Mouse (Mus musculus) left cerebral cortex, postnatal 4 days (tissue): ENCODE data around the gene Zfp869. TPM values are rescaled to one million over a fixed set of nuclear protein-coding genes. Genes with fewer than 3 reads are reported as not detected.
"Not testable (repeated sequence)": the region's sequence is repeated elsewhere in the genome, so short reads cannot be mapped to it uniquely, and the experiment has no call there.

Source experiments
- DNase-seq: peaks from one replicate; pipeline ENCODE4 v3.0.0-alpha.2; 2022
- intact Hi-C: fragments of 180-260 bp; cut with DNase I; formaldehyde crosslinking; loops from one replicate; pipeline ENCODE4 v1.15.1; 2025
- total RNA-seq, 2 experiments: library from RNA; stranded (reverse); gene quantifications; 2 replicates each; pipeline ENCODE4 v1.2.3; 2021

Zfp869 gene
- total RNA-seq = 10 to 100 TPM; 18.8 to 19.3 TPM

DNA sequence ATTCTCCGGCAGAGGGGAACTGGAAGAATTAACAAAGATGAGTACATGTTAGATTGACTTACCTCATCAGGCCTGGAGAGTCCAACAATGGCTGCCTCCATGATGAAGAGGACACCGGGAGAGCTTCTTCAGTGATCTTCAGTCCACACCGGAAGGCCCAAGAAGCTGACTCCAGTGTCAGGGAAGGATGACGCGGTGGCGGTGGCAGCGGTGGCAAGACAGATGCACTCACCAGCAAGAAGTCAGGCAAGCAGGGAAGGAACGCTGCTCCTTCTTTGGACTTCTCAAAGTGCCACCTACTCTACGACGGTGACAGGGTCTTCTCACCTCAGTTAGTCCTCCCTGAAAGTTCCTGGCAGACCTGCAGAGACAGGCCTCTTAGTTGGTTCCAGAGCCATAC lies at the start of gene Zfp869:
TSS of gene Zfp869 (minus strand) at position 101 of the 400 bp plus-strand sequence.
- DNase-seq, intact Hi-C loops: not testable (repeated sequence)

DNA sequence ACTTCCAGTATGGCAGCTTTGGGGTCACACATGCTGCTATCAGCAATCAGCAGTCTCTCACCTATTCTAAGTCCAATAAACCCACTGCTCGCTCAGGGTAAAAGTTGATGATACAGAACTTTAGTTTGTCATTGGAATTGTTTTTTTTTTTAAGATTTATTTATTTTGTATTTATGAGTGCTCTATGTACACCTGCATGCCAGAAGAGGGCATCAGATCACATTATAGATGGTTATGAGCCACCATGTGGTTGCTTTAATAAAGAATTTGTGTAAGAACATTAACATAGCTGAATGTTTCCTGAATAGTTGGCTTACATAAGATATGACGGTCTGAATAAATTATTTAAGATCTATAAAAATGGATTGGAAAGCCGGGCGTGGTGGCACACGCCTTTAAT lies 47.8 kb upstream of the Zfp869 start:
- DNase-seq = no peak
- intact Hi-C loops = no loop called here

DNA sequence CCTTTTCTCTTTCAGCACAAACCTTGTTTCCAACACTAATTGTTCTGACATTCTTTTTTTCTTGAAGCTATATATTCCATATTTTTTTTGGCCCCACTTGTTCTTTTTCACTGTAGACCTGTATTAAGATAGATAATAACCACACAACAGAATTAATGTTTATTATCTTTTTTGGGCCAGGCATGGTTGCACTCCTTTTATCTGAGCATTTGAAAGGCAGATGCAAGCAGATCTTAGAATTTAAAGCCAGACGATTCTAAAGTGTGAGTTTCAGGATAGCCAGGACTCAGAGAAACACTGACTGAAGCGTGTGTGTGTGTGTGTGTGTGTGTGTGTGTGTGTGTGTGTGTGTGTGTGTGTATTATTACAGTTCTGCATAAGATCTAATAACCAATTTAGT lies 41.9 kb upstream of the Zfp869 start:
- no peak for DNase-seq
- intact Hi-C loops = no loop called here

DNA sequence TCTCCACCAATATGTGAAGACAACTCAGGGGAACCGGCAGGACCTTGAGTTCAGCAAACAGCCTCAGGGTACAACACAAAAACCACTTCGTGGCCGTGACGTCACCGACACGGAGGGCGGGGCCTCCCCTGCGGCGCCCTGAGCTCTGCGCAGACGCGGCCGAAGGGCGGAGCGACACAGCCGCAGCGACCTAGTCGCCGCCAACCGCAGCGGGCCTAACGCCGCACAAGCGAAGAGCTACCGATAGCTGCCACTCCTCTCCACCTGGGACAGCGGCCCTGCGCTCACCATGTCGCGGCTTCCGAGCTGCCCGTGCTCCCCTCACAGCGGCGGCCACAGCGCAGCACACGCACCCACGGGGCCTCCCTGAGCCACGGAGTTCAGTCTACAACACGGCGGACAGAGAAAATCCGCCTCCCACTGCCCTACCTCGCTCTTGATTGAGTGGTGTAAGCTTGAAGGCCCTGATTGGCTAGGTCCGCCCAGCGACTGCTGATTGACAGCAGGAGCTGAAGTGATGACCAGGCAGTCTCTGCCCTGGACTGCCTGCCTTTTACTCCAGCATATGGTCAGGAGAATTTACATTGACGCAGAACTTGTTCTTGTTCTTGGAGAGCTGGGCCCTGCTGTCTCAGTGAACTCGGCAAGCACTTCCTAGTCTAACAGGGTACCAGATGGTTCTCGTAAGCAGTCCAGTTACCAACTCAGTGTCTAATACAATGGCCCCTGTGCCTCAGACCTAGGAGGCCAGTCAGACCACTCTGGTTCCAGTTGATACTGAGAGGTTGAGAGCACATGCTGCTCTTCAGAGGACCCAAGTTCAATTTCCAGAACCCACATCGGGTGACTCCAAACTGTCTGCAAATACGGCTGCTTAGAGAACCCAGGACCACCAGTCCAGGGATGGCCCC lies 39.3 kb upstream of the Zfp869 start, which contains the start of gene Zfp963:
TSS of gene Zfp963 (minus strand) at position 427 of the 911 bp plus-strand sequence.
- peak; percentile 95 for DNase-seq
- intact Hi-C loops = no loop called here

DNA sequence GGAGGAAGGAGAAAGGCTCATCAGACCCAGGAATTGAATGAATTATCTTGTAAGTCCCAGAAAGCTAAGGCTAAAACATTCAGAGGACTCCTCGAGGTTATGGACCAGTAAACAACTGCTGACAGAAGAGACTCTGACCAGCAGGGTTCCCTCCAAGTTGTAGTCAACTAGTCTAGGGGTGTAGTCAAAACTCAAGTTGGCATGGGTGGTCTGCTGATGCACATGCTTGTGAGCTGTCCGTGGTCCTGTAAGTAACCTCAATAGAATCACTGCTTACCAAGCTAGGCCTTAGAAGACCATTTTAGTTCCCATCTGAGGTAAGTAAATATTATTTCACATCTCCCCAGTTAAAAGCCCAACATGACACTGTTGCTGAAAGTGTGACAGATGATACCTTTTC lies 30.7 kb upstream of the Zfp869 start:
- DNase-seq = no peak
- intact Hi-C loops = no loop called here

DNA sequence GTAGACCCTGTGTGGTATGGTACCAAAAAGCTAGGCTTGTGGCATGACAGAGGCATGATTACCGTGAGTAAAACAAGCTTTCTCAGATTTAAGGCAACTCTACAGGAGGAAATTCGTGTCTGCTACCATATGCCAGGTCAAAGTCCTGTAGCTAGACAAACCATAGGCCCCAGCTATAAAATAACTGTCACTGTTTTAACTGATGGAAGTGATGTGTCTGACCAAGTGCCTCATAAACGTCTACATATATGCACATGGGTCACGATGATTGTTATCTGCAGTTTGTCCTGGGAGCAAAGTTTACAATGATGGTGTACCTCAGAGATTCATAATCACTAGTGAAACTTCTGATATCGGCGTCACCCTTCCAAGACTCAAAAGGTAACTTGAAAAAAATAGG lies 30.2 kb upstream of the Zfp869 start:
- no peak for DNase-seq
- intact Hi-C loops = no loop called here

DNA sequence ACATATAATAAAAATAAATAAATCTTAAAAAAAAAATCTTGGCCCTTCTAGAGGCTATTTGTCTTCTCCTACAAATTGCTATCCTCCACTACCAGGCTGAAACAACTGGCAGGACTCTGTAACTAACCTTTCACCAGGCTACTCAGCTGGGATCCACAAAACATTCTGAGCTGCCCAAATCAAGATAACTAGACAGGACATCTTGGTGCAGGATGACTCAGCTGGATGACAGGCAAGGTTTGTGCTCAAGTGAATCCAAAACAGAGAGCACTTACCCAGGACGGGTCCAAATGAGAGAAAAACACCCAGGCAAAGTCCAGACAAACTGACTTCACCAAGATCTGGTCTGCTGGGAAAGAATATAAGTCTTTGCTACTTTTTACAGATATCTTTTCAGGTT lies 25.0 kb upstream of the Zfp869 start:
- no peak for DNase-seq
- intact Hi-C loops = no loop called here

DNA sequence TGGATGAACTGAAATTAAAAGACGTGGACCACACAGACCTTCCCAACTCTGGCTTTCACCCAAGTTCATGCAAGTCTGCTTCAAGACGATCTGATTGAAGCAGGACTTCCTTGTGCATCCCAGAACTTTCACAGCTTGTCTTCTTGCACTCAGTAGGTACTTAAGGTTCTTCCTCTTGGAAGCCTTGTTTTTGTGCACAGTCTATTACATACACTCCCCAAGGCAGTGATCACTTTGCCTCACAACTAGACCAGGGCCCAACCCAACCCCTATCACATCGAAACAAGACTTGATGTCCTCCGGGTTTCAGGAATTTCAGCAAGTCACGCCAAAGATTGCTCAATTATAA lies 6.7 kb upstream of the Zfp869 start:
- no peak for DNase-seq
- intact Hi-C loops = no loop called here

DNA sequence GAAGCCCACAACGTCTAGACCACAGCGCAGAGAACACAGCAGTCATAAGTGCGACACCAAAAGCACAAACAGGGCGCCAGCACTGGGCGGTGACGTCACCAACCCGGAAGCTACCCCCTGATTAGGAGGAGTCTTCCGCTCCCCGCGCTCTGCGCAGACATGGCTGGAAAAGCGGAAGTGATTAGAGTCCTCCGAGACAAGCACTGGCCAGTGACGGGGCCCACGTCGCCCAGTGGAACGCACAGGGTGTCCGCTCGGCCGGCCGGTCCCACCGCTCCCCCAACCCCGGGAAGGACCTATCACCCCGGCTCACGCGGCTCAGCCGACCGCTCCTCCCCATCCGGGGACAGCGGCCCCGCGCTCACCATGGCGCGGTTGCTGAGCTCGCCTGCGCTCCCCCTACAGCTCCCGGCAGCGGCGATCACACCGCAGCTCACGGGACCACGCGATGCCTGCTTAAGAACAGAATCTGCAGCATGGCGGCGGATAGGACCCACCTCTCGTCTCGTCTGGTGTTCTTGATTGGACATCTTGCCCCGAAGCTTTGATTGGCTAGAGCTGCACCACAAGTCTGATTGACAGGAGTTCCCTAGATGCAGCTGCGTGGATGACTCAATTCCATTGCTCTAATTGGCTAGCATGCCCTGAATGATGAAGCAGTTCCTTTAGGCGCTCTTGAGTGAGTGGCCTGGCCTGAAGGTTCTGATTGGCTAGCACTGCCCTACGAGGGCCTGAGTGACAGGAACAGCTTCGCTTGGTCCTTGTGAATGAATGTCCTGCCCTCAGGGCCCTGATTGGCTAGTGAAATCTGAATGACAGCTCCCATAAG lies 6.1 kb upstream of the Zfp869 start:
- DNase-seq = peak; percentile 96
- intact Hi-C loops = no loop called here

DNA sequence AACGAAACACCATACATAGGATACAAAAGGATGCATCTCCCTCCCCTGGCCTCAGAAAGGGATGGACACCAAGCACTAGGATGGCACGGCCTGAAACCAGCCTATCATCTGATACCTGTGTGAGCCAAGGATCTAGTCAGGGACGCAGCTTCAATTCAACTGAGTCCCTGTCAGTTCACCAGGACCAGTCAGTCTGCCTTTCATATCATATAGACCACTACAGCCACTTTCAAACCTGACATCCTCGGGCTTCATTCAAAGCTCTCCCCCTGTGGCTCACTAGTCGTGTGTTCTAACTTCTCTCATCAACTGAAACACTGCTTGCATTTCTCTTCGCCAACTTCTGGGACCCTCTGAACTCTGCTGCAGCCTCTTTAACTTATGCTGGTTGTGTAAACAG lies 4.8 kb upstream of the Zfp869 start:
- DNase-seq = no peak
- intact Hi-C loops = no loop called here

DNA sequence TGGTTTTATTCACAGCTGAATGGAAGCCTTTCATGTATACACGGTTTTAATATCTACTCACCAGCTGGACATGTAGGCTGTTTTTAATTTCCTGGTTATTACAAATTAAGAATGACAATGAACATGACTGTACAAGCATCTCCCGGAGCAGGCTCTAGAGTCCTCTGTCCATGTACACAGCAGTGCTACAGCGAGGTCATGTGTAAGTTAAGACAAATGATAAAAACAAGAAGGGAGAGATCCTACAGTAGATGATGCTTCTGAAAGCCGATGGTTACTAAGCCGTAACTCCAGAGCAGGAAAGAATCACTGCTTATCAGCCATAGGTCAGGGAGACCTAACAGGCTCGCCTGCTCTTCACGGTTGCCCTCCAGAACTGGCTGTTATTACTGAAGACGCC lies 3.0 kb upstream of the Zfp869 start:
- DNase-seq = no peak
- intact Hi-C loops = no loop called here

DNA sequence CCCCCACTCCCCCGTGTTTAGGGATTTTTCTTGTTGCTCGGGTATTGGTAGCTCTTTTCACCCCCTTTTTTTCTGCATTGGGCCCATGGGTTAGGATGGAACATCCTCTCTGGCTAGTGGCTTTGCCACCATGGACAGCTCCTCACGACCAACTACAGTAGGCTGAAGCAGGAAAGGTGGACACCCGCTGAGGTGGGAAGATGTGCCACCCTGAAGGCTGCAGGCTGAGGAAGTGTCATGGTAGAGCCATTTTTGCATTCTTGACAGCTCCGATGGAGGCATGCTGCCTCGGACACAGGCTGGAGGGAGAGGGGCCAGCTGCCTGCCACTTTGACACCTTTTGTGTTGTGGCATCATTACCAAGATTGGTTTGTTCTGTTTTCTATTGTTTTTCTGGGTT lies 8.7 kb downstream of the Zfp869 start:
- intact Hi-C loops = no loop called here
- DNase-seq = no peak

DNA sequence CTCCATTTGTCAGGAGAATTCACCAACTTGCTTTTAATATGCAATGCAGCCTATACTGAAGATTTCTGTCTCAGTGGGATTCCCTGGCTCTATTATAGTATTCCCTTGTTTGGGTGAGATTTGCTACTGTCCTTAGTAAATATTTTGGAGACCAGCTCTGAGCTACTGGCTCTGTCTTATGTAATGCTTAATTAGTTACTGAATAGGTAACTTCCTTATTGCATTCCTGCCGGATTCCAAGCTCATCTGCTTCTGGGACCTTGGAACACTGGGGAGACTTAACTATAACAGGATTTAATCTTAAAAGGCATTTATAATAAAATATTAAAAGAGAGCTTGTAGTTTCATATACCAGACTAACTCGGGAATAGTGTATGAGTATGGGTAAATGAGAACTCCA lies 45.5 kb downstream of the Zfp869 start:
- DNase-seq, intact Hi-C loops: not testable (repeated sequence)

DNA sequence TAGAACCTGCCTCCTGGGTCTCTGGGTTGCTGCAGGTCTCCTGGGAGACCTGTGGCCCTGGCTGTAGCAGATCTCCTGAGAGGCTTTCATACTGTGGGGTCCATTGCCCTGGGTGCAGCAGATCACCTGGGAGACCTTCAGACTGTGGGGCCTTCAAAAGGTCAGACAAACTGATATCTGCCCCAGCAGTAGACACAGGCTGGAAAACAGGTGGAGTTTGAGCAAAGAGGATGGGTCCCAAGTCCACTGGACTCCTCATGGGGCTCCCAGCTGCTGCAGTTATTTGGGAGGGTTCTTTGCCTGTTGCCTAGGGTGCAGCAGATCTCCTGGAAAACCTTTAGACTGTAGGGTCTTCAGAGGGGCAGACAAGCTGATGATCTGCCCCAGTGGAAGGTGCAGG lies 49.2 kb downstream of the Zfp869 start:
- intact Hi-C loops = no loop called here

More for the DNA sequence above, 49.2 kb downstream of the Zfp869 start:
- no peak for DNase-seq

Other genes starting within 250 kb of the Zfp869 start
- not detected for gene Gm7697, start 187.7 kb downstream of the Zfp869 start, total RNA-seq
- 10 to 100 TPM; 19.9 to 21.6 TPM for gene Zfp868, start 85.2 kb downstream of the Zfp869 start, total RNA-seq
- 1 to 10 TPM; 3.6 to 3.8 TPM for gene Zfp964, start 56.2 kb downstream of the Zfp869 start, total RNA-seq
- gene Zfp963, start 39.2 kb upstream of the Zfp869 start, total RNA-seq = 1 to 10 TPM; 5.3 to 5.6 TPM
- 1 to 10 TPM in 1 of 2 experiments, under 1 TPM in 1; 0.70 to 1.6 TPM for gene Gm20422, start 64.2 kb upstream of the Zfp869 start, total RNA-seq
- 10 to 100 TPM; 51.9 to 52.3 TPM for gene Atp13a1, start 80.4 kb upstream of the Zfp869 start, total RNA-seq
- 10 to 100 TPM; 41.5 to 41.7 TPM for gene Zfp866, start 80.5 kb upstream of the Zfp869 start, total RNA-seq
- gene Gmip, start 98.0 kb upstream of the Zfp869 start, total RNA-seq = 10 to 100 TPM; 89.6 to 94.1 TPM
- gene Lpar2, start 111.7 kb upstream of the Zfp869 start, total RNA-seq = 1 to 10 TPM; 7.2 to 7.7 TPM
- gene Pbx4, start 121.8 kb upstream of the Zfp869 start, total RNA-seq = 10 to 100 TPM; 24.3 to 25.0 TPM
- gene Cilp2, start 177.0 kb upstream of the Zfp869 start, total RNA-seq = 1 to 10 TPM; 4.5 to 4.7 TPM
- gene Tssk6, start 191.5 kb upstream of the Zfp869 start, total RNA-seq = not detected
- gene Ndufa13, start 191.8 kb upstream of the Zfp869 start, total RNA-seq = 10 to 100 TPM; 79.0 to 86.6 TPM
- gene Yjefn3, start 192.0 kb upstream of the Zfp869 start, total RNA-seq = 10 to 100 TPM in 1 of 2 experiments, 1 to 10 TPM in 1; 9.5 to 10.4 TPM